Mouse (Mus musculus) left cerebral cortex, postnatal 25 days (tissue): ENCODE data around the gene Amhr2. TPM values are rescaled to one million over a fixed set of nuclear protein-coding genes. Genes with fewer than 3 reads are reported as not detected.

Source experiments
- total RNA-seq, 2 experiments: library from RNA; stranded (reverse); gene quantifications; 2 replicates each; pipeline ENCODE4 v1.2.3; 2021

Amhr2 gene
- total RNA-seq, 2 experiments from 2014 or later: 0.62 to 2.4 TPM

Other genes with a start within 250 kb of the Amhr2 start
- gene Zfp740, start 242.1 kb upstream of the Amhr2 start, total RNA-seq: 10 to 100 TPM; 58.5 to 64.9 TPM
- 10 to 100 TPM; 28.4 to 32.1 TPM for gene Csad, start 240.6 kb upstream of the Amhr2 start, total RNA-seq
- gene Itgb7, start 213.4 kb upstream of the Amhr2 start, total RNA-seq: 1 to 10 TPM; 1.0 to 1.7 TPM
- 10 to 100 TPM; 12.7 to 15.4 TPM for gene Rarg, start 187.8 kb upstream of the Amhr2 start, total RNA-seq
- gene Gm9918, start 174.8 kb upstream of the Amhr2 start, total RNA-seq: not detected
- 10 to 100 TPM; 42.1 to 43.9 TPM for gene Mfsd5, start 165.9 kb upstream of the Amhr2 start, total RNA-seq
- gene Espl1, start 149.1 kb upstream of the Amhr2 start, total RNA-seq: under 1 TPM; 0.60 to 0.76 TPM
- gene Pfdn5, start 119.3 kb upstream of the Amhr2 start, total RNA-seq: 100 to 1,000 TPM; 365 to 396 TPM
- gene Myg1, start 113.7 kb upstream of the Amhr2 start, total RNA-seq: 10 to 100 TPM; 54.8 to 57.2 TPM
- 10 to 100 TPM; 14.0 to 16.6 TPM for gene Aaas, start 94.6 kb upstream of the Amhr2 start, total RNA-seq
- under 1 TPM; 0.41 to 0.66 TPM for gene Sp7, start 78.2 kb upstream of the Amhr2 start, total RNA-seq
- 10 to 100 TPM; 24.3 to 27.0 TPM for gene Sp1, start 39.2 kb upstream of the Amhr2 start, total RNA-seq
- 10 to 100 TPM; 35.8 to 42.0 TPM for gene Prr13, start 13.7 kb downstream of the Amhr2 start, total RNA-seq
- 100 to 1,000 TPM; 464 to 469 TPM for gene Pcbp2, start 25.2 kb downstream of the Amhr2 start, total RNA-seq
- gene Gm10337, start 58.4 kb downstream of the Amhr2 start, total RNA-seq: not detected
- gene Map3k12, start 71.7 kb downstream of the Amhr2 start, total RNA-seq: 10 to 100 TPM; 93.6 to 96.2 TPM
- gene Tarbp2, start 72.8 kb downstream of the Amhr2 start, total RNA-seq: 10 to 100 TPM; 26.9 to 28.8 TPM
- gene Npff, start 79.6 kb downstream of the Amhr2 start, total RNA-seq: 1 to 10 TPM; 2.6 to 2.7 TPM
- 1 to 10 TPM in 1 of 2 experiments, under 1 TPM in 1; 0.57 to 1.8 TPM for gene Gm28047, start 179.7 kb downstream of the Amhr2 start, total RNA-seq
- 10 to 100 TPM; 30.9 to 36.8 TPM for gene Atf7, start 180.1 kb downstream of the Amhr2 start, total RNA-seq
- 10 to 100 TPM; 11.6 to 14.2 TPM for gene Atp5g2, start 227.0 kb downstream of the Amhr2 start, total RNA-seq